Mouse (Mus musculus): ENCODE measurements around the gene Rps21. TPM values are rescaled to one million over a fixed set of nuclear protein-coding genes. Genes with fewer than 3 reads are reported as not detected.

Gene Rps21
- polyA plus RNA-seq, 1 experiment from 2014 or later, result 1,364 TPM

DNA sequence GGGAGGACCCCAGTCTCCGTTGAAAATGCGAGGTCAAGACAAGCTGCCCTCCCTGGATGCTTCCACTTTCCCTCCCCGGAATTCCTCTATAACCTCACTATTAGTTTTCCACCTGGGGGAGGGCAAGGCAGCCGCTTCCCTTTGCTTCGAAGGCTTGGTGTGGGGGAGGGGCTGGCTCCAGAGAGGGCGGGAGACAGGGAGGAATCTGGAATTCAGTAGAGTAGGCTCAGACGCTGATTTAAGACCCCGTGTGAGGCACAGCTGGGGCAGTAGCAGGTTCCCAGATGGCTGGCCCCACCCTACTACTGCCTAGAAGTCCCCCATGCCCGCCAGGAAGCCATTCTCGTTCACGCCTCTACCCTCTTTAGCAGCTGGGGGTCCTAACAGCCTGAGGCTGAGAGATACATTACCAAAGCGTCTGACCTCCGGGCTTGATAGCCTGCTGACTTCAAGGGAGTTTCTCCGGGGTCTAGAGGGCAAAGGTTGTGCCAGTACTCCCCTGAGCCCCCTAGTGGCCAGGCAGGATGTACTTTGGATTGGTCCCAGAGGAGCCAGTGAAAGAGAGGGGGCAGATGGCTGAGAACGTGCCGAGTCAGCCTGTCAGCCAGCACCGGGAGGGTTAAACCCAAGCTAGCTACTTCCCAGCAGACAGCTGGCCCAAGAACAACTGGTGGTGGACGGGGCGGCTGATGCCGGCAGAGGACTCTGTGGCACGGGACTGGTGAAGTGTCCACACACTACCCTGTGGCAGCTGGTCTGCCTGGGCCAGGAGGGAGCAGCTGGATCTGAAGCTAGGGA lies 29.7 kb upstream of the Rps21 start:
- POLR2A ChIA-PET, result interaction anchor here (0.7 to 2.3 kb wide), 2 partner anchors 12 to 20 kb away, joined by 4 to 8 read pairs; no protein-coding TSS in a partner anchor
- CTCF ChIA-PET, result interaction anchor here (0.9 to 3.4 kb wide), 11 partner anchors 9 to 57 kb away, joined by 3 to 11 read pairs (median 4); no protein-coding TSS in a partner anchor

DNA sequence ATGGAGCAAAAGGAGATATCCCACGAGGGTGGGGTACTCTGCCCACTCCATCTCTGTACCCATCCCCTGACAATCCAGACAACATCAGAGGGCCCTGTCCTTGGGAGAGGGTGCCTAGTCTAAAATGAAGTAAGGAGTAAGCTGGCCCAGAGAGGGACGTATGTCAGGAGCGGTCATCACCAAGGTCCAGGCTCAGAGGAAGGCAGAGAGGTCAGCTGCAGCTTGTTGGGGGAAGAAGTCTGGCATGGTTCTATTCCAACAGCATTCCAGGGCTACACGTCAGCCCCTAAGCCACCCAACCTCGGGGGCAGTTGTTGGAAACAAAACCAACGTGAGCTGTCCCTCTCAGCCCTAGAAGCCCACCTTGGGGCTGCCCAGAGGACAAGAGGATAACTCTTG lies 29.1 kb upstream of the Rps21 start:
- CTCF ChIA-PET, result interaction anchor here (1.0 to 3.4 kb wide), 10 partner anchors 10 to 58 kb away, joined by 3 to 11 read pairs (median 7); no protein-coding TSS in a partner anchor
- TF ChIP-seq CTCF (IDR thresholded peaks at IDR 0.05), result no peak
- H3K27me3 ChIP-seq, result no peaks in the 10 kb centered on the region
- POLR2A ChIA-PET, result interaction anchor here (0.7 to 2.3 kb wide), 2 partner anchors 13 to 19 kb away, joined by 4 to 8 read pairs; no protein-coding TSS in a partner anchor
- no peak for DNase-seq (ENCODE audit: low read depth, low spot score)
- in situ Hi-C loops (cut with MboI; ENCODE audit: low pct_unique_long_range_greater_than_20kb), result no loop called here
- ATAC-seq, result no peak

More for the DNA sequence above, 29.7 kb upstream of the Rps21 start:
- no peak for TF ChIP-seq CTCF (IDR thresholded peaks at IDR 0.05)
- in situ Hi-C loops (cut with MboI; ENCODE audit: low pct_unique_long_range_greater_than_20kb), result no loop called here
- peak; percentile 29 for ATAC-seq
- DNase-seq (ENCODE audit: low read depth, low spot score), result no peak
- no peaks in the 10 kb centered on the region for H3K27me3 ChIP-seq

GRCm38 (mm10) chr2:180228592-180228991 lies 28.6 kb upstream of the Rps21 start:
- no peak for DNase-seq (ENCODE audit: low read depth, low spot score)
- H3K27me3 ChIP-seq, result no peaks in the 10 kb centered on the region
- POLR2A ChIA-PET, result interaction anchor here (2.3 kb wide), 1 partner anchor 13 kb away, joined by 8 read pairs; no protein-coding TSS in a partner anchor
- TF ChIP-seq CTCF (IDR thresholded peaks at IDR 0.05), result no peak
- ATAC-seq, result no peak
- in situ Hi-C loops (cut with MboI; ENCODE audit: low pct_unique_long_range_greater_than_20kb), result no loop called here
- CTCF ChIA-PET, result interaction anchor here (1.1 to 3.4 kb wide), 8 partner anchors 11 to 56 kb away, joined by 3 to 11 read pairs (median 6); no protein-coding TSS in a partner anchor

GRCm38 (mm10) chr2:180229129-180229528 lies 28.0 kb upstream of the Rps21 start:
- ATAC-seq (no peak), DNase-seq (ENCODE audit: low read depth, low spot score) (no peak)
- ChIA-PET POLR2A (interaction anchor here (0.5 kb wide), 1 partner anchor 24 kb away, joined by 4 read pairs; no protein-coding TSS in a partner anchor), CTCF (interaction anchor here (1.2 to 3.4 kb wide), 7 partner anchors 11 to 56 kb away, joined by 3 to 11 read pairs (median 6); no protein-coding TSS in a partner anchor)
- TF ChIP-seq CTCF (IDR thresholded peaks at IDR 0.05), result no peak
- in situ Hi-C loops (cut with MboI; ENCODE audit: low pct_unique_long_range_greater_than_20kb), result no loop called here
- H3K27me3 ChIP-seq, result no peaks in the 10 kb centered on the region

GRCm38 (mm10) chr2:180230482-180230881 lies 26.7 kb upstream of the Rps21 start:
- ChIA-PET POLR2A (interaction anchor here (1.2 kb wide), 1 partner anchor 26 kb away, joined by 3 read pairs; no protein-coding TSS in a partner anchor), CTCF (interaction anchor here (0.8 to 3.4 kb wide), 4 partner anchors 13 to 55 kb away, joined by 3 to 11 read pairs (median 5); no protein-coding TSS in a partner anchor)
- DNase-seq (ENCODE audit: low read depth, low spot score) (no peak), ATAC-seq (peak; percentile 18)
- no peak for TF ChIP-seq CTCF (IDR thresholded peaks at IDR 0.05)
- in situ Hi-C loops (cut with MboI; ENCODE audit: low pct_unique_long_range_greater_than_20kb), result no loop called here
- H3K27me3 ChIP-seq, result no peaks in the 10 kb centered on the region

- ATAC-seq (no peak), DNase-seq (ENCODE audit: low read depth, low spot score) (peak; percentile 41)
- POLR2A ChIA-PET, result interaction anchor here (0.6 to 3.1 kb wide), 3 partner anchors 9 to 256 kb away, joined by 4 to 14 read pairs (median 4); partner anchors contain the start of gene Lama5
- no peaks in the 10 kb centered on the region for H3K27me3 ChIP-seq
- TF ChIP-seq CTCF (IDR thresholded peaks at IDR 0.05), result no peak
- in situ Hi-C loops (cut with MboI; ENCODE audit: low pct_unique_long_range_greater_than_20kb), result no loop called here
- CTCF ChIA-PET, result interaction anchor here (1.6 to 3.0 kb wide), 2 partner anchors 16 to 28 kb away, joined by 5 to 10 read pairs; no protein-coding TSS in a partner anchor
Measured at GRCm38 (mm10) chr2:180233101-180233904, 23.9 kb upstream of the Rps21 start.

- CTCF ChIA-PET, result interaction anchor here (1.6 to 3.9 kb wide), 3 partner anchors 17 to 29 kb away, joined by 5 to 18 read pairs (median 10); no protein-coding TSS in a partner anchor
- DNase-seq (ENCODE audit: low read depth, low spot score), result no peak
- POLR2A ChIA-PET, result interaction anchor here (3.1 kb wide), 1 partner anchor 10 kb away, joined by 14 read pairs; the partner anchor contains the start of gene Lama5
- H3K27me3 ChIP-seq, result no peaks in the 10 kb centered on the region
- in situ Hi-C loops (cut with MboI; ENCODE audit: low pct_unique_long_range_greater_than_20kb), result no loop called here
- TF ChIP-seq CTCF (IDR thresholded peaks at IDR 0.05), result no peak
- no peak for ATAC-seq
Measured at GRCm38 (mm10) chr2:180234353-180234752, 22.8 kb upstream of the Rps21 start.

DNA sequence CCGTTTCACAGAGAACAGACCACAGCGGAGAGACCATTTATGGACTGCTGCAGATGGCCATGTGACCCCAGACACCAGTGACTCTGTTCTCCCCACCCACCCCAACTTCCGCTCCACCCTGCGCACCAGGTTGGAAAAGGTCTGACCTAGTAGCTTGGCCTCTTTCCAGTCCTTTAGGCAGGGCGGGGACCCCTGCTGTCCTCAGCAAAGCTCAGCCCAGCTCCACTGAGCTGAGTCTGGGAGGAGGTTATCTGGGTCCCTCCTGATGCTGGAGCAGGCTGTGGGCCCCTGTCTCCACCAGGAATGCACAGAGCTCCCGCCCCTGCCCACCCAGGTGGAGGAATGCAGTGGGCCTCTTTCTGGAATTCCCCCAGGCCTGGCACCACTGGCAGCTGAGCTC lies 22.2 kb upstream of the Rps21 start:
- ATAC-seq, result peak; percentile 73
- ChIA-PET CTCF (interaction anchor here (1.1 to 3.9 kb wide), 6 partner anchors 8 to 61 kb away, joined by 3 to 18 read pairs (median 5); no protein-coding TSS in a partner anchor), POLR2A (interaction anchor here (1.1 to 3.1 kb wide), 2 partner anchors 11 to 58 kb away, joined by 3 to 14 read pairs; partner anchors contain the start of gene Lama5)
- no peaks in the 10 kb centered on the region for H3K27me3 ChIP-seq
- TF ChIP-seq CTCF (IDR thresholded peaks at IDR 0.05), result no peak
- in situ Hi-C loops (cut with MboI; ENCODE audit: low pct_unique_long_range_greater_than_20kb), result no loop called here
- DNase-seq (ENCODE audit: low read depth, low spot score), result peak; percentile 48

DNA sequence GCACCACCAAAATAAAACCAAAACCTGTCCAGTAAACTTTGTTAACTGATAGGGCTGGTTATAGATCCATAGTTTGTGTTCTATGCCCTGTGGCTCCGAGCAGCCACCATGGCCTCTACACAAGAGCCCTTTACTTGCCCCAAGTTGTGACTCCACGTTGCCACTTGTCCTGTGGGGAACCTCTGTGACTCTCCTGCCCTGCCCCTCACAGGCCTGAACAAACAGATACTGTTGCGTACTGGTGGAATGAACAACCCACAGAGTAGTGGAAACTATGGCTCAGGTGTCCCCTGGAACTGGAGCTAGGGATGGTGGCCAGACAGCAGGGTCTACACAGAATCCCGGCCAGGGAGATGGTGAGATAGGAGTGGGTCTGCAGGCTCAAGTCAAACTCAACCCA lies 21.4 kb upstream of the Rps21 start:
- no peak for ATAC-seq
- no peak for TF ChIP-seq CTCF (IDR thresholded peaks at IDR 0.05)
- ChIA-PET CTCF (interaction anchor here (1.1 to 3.9 kb wide), 5 partner anchors 9 to 61 kb away, joined by 3 to 18 read pairs (median 5); no protein-coding TSS in a partner anchor), POLR2A (interaction anchor here (1.1 to 1.2 kb wide), 2 partner anchors 30 to 59 kb away, joined by 3 read pairs; no protein-coding TSS in a partner anchor)
- no peaks in the 10 kb centered on the region for H3K27me3 ChIP-seq
- DNase-seq (ENCODE audit: low read depth, low spot score), result no peak
- in situ Hi-C loops (cut with MboI; ENCODE audit: low pct_unique_long_range_greater_than_20kb), result no loop called here

Data from Patski (cell line).